Mouse (Mus musculus) c-Kit-positive CD71-negative TER-119-negative erythroid progenitor cells, embryonic 14.5 days (primary cell): Measurements from ENCODE around the gene Thtpa.

ENCODE experiments used
- DNase-seq: peaks from one replicate; pipeline ENCODE4 v3.0.0-alpha.2; 2013; ENCODE audit warnings: low read depth

Gene Thtpa

GRCm38 (mm10) chr14:55105836-55106809, 11.5 kb downstream of the Thtpa start, which contains the start of gene Ap1g2:
TSS of gene Ap1g2 (minus strand) at chr14:55106593.
- peak; percentile 79 for DNase-seq

- DNase-seq = no peak
Measured at GRCm38 (mm10) chr14:55106990-55107389, 12.4 kb downstream of the Thtpa start.

GRCm38 (mm10) chr14:55108202-55108870, 13.8 kb downstream of the Thtpa start:
- DNase-seq = no peak

- DNase-seq = no peak
Measured at GRCm38 (mm10) chr14:55109048-55109873, 14.7 kb downstream of the Thtpa start.

GRCm38 (mm10) chr14:55110076-55110475, 15.5 kb downstream of the Thtpa start:
- DNase-seq = no peak

- no peak for DNase-seq
Measured at GRCm38 (mm10) chr14:55111720-55112119, 17.1 kb downstream of the Thtpa start.

- no peak for DNase-seq
Measured at GRCm38 (mm10) chr14:55113351-55113974, 18.9 kb downstream of the Thtpa start.

- no peak for DNase-seq
Measured at GRCm38 (mm10) chr14:55113975-55114645, 19.5 kb downstream of the Thtpa start.

- DNase-seq = no peak
Measured at GRCm38 (mm10) chr14:55114759-55115701, 20.4 kb downstream of the Thtpa start.

- DNase-seq = no peak
Measured at GRCm38 (mm10) chr14:55115846-55116245, 21.3 kb downstream of the Thtpa start.

GRCm38 (mm10) chr14:55116425-55117200, 22.0 kb downstream of the Thtpa start, which contains the start of gene Jph4:
TSS of gene Jph4 (minus strand) at chr14:55116935.
- no peak for DNase-seq

- no peak for DNase-seq
Measured at GRCm38 (mm10) chr14:55118852-55119251, 24.3 kb downstream of the Thtpa start.

- DNase-seq = no peak
Measured at GRCm38 (mm10) chr14:55119421-55120134, 25.0 kb downstream of the Thtpa start.

GRCm38 (mm10) chr14:55121947-55122346, 27.4 kb downstream of the Thtpa start:
- no peak for DNase-seq

- no peak for DNase-seq
Measured at GRCm38 (mm10) chr14:55122359-55122758, 27.8 kb downstream of the Thtpa start.

GRCm38 (mm10) chr14:55125711-55126110, 31.1 kb downstream of the Thtpa start:
- DNase-seq = no peak

GRCm38 (mm10) chr14:55126521-55126920, 31.9 kb downstream of the Thtpa start:
- no peak for DNase-seq

- DNase-seq = no peak
Measured at GRCm38 (mm10) chr14:55135676-55136075, 41.1 kb downstream of the Thtpa start.
